Mouse (Mus musculus): ENCODE measurements around the gene Gm21190. TPM values are rescaled to one million over a fixed set of nuclear protein-coding genes. Genes with fewer than 3 reads are reported as not detected.

Gm21190 gene
- not detected for polyA plus RNA-seq (2017; shearing (Covaris generic))

DNA sequence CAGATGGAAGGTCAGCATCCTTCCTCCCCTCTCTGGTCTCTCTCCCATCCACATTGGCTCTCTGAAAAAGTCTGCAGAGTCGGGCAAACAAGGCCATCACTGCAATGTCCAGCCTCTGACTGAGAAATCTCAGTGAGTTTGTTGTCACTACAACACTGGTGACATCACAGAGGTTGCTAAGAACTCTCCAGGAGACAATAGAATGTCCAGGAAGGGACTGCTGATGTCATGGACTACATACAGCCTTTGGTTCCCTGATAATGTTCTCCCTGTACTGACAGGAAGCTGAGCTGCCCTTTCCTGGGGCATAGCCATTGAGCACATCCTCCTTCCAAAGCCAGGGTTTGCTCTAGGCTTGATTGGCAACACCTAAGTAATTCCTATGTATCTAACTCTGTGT is at the start of gene Gm21190:
Gene Gm21190, minus strand, starts transcription at position 101 of the 400 bp plus-strand sequence.

DNA sequence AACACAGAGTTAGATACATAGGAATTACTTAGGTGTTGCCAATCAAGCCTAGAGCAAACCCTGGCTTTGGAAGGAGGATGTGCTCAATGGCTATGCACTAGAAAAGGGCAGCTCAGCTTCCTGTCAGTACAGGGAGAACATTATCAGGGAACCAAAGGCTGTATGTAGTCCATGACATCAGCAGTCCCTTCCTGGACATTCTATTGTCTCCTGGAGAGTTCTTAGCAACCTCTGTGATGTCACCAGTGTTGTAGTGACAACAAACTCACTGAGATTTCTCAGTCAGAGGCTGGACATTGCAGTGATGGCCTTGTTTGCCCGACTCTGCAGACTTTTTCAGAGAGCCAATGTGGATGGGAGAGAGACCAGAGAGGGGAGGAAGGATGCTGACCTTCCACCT is 48.0 kb upstream of the Gm21190 start, which contains the start of gene Gm21083:
Gene Gm21083, plus strand, starts transcription at position 301 of the 400 bp plus-strand sequence.

DNA sequence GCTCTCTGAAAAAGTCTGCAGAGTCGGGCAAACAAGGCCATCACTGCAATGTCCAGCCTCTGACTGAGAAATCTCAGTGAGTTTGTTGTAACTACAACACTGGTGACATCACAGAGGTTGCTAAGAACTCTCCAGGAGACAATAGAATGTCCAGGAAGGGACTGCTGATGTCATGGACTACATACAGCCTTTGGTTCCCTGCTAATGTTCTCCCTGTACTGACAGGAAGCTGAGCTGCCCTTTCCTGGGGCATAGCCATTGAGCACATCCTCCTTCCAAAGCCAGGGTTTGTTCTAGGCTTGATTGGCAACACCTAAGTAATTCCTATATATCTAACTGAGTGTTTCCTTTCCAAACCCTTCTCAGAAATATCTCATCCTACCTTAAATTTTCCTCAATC is 52.6 kb downstream of the Gm21190 start, which contains the start of gene Gm21149:
Gene Gm21149, minus strand, starts transcription at position 101 of the 400 bp plus-strand sequence.

Other genes with a start within 250 kb of the Gm21190 start
- gene Gm21149, start 52.7 kb downstream of the Gm21190 start, polyA plus RNA-seq (2017; shearing (Covaris generic)), result not detected
- not detected for gene Gm21083, start 48.1 kb upstream of the Gm21190 start, polyA plus RNA-seq (2017; shearing (Covaris generic))
- gene Speer4d, start 89.8 kb upstream of the Gm21190 start, polyA plus RNA-seq (2017; shearing (Covaris generic)), result not detected
- gene 4930572O03Rik, start 127.8 kb upstream of the Gm21190 start, polyA plus RNA-seq (2017; shearing (Covaris generic)), result not detected
- not detected for gene Speer4c, start 185.0 kb upstream of the Gm21190 start, polyA plus RNA-seq (2017; shearing (Covaris generic))

Data from inflammation-experienced regulatory T-cells, adult 16 weeks (primary cell).